Mouse (Mus musculus) hindlimb bud, embryonic 11.5 days (tissue): Measurements from ENCODE around the gene Arrb2.
"Not testable (repeated sequence)": the region's sequence is repeated elsewhere in the genome, so short reads cannot be mapped to it uniquely, and the experiment has no call there.

ENCODE experiments used
- DNase-seq: peaks from one replicate; pipeline ENCODE4 v3.0.0-alpha.2; 2012; ENCODE audit warnings: low read depth, low spot score; ENCODE audit errors: extremely low spot score

The Arrb2 gene

GRCm38 (mm10) chr11:70432048-70432894 is at the start of gene Arrb2:
Arrb2 (plus strand) TSS chr11:70432635.
- peak; percentile 73 for DNase-seq

GRCm38 (mm10) chr11:70384136-70384535 is 48.3 kb upstream of the Arrb2 start:
- DNase-seq: no peak

DNA sequence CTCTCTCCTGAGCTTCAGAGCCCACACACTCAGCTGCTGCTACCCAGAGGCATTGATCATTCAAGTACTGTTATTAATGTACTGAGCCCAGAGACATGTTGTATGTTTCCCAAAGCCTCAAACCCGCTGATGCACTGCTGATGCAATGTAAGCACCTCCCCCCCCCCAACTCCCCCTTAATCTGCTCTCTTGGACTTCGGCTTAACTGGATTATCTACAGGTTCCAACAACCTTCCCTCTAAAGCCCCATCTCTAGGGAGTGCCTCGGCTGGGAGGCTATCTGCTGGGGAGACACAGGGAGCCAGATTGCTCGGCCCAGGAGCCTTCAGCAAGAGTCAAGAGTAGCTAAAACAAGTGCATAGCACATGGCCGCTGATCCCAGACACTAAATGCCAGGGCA is 45.0 kb upstream of the Arrb2 start:
- DNase-seq: no peak

- no peak for DNase-seq
Observed at GRCm38 (mm10) chr11:70389421-70389820, 43.0 kb upstream of the Arrb2 start.

GRCm38 (mm10) chr11:70403598-70403997 is 28.8 kb upstream of the Arrb2 start:
- DNase-seq: no peak

DNA sequence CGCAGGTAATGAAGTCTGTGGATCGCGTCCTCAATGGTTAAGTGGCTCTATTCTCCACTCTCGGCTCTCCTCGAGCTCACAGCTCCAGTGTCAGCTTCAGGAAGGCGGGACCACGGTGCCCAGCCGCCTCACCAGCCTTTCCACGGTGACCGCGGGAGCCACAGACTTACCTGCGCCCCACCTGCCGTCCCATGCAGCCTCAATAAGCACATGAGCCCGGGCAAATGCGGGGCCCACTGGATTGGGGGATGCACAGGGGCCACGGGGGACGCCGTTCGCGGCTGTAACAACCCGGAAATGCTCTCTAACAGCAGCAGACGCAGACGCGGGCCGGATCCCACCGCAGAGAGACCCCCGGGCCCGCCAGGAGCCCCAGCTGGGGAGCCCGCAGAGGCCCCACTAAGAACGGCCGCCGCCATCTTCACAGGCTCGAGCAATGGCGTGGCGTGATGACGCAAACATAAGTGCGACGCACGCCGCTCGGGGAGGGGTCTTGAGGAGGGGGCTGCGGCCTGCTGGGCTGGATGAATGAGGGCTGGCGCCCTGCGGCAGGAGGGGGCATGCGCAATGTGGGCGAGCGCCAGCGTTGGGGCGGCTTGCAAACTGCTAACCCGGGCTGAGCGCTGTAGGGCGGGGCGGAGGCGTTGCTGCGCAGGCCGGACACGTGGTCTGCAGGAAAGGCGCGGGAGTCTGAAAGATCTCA is 22.7 kb upstream of the Arrb2 start, which contains the start of gene Pelp1:
Gene Pelp1, minus strand, starts transcription at position 438 of the 703 bp plus-strand sequence.
- DNase-seq: peak; percentile 83

- no peak for DNase-seq
Observed at GRCm38 (mm10) chr11:70410297-70410643, 22.2 kb upstream of the Arrb2 start.

DNA sequence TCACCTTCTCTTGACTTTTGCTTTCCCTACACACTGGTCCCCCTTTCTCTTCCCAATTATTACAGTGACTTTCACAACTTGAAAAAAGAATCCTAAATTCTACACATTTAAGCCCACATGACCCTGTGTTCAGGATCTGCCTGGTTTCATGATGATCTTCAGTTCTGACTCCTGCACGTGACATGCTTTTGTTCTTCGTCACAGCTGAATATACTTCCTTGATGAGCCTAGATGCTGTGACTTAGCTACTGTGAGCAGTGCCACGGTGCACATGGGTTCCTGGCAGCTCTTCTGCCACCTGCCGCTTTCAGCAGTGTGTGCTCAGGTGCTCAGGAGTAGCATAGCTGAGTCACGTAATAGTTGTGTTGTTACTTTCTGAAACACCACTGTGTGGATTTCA is 19.8 kb upstream of the Arrb2 start:
- no peak for DNase-seq

DNA sequence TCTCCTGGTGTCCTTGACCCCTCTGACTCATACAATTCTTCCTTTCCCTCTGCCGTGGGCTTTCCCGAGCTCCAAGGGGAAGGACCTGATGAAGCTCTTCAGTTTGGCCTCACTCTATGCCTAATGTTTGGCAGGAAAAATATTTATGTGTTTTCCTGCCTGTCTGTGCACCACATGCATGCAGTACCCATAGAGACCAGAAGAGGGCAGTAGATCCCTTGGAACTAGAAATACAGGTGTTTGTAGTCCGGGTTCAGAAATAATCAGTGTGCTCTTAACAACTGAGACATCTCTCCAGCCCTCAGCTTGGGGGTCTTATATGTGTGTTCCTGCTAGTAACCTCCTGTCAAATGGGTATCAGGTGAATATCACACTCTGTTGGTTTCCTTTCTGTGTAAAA is 18.5 kb upstream of the Arrb2 start:
- peak; percentile 81 for DNase-seq

GRCm38 (mm10) chr11:70418199-70418598 is 14.2 kb upstream of the Arrb2 start:
- DNase-seq: no peak

DNA sequence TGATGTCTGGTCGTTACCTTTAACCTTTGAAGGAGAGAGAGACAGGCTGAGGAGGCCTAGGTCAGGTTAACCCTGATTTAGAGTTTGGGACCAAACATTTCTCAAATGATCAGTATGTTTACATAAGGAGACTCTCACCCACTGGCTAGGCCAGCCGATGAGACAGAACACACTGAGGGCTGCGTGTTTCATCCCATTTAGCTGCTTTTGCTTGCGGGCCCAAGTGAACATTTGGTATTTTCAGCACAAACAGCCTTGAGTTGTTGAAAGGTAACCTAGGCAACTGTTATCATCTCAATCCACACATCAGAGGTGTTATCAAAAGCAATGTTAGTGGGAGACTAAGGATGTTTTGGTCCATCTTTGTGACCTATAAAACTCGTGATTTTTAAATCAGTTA is 12.9 kb upstream of the Arrb2 start:
- DNase-seq: no peak

GRCm38 (mm10) chr11:70426598-70426997 is 5.8 kb upstream of the Arrb2 start:
- DNase-seq: not testable (repeated sequence)

GRCm38 (mm10) chr11:70431574-70431973 is 861 bp upstream of the Arrb2 start:
- DNase-seq: no peak

DNA sequence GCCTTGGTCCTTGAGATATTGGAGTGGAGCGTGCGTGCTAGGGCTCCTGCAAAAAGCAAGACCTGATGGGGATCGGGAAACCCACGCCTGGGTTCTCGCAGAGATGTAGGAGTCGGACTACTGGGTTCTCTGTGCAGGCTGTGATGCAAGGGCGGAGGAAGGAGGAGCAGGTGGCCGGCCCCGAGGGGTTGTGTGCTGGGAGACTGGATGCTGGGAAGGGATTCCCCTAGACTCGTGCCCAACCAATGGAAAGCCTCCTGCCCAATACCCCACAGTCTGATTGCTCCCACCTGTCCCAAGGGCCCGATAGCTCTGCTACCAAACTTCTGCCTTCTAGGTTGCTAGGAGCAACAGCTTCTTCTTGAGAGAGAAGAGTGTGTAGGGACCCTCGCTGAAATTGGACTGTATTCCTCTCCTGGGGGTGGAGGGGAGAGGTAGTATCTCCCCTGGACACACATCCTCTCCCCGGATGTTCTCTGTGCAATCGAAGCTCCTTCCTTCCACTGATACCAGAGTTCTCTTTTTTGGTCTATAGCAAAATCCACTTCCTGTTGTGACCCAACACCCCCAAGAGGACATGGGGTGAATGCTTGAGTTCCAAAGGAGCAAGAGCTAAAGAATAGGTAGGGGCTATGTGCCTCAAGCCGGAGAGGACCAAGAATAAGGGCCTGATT is 597 bp downstream of the Arrb2 start:
- no peak for DNase-seq

DNA sequence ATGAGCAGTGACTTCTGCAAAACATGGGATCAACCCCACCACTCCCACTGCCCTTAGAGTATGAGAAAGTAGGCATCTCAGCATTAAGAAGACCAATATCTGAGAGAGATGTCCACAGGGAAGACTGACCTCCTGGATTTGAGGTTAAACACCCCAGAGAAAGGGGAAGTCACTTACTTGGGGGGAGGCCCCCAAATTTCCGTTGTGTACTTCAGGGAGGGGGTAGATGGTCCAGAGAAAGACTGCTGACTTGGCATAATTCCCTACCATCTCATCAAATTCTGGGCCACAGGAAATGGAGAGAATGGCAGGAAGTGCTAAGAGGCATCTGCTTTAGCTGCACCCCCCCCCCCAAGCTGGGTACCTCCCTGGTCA is 1.1 kb downstream of the Arrb2 start:
- DNase-seq: no peak

DNA sequence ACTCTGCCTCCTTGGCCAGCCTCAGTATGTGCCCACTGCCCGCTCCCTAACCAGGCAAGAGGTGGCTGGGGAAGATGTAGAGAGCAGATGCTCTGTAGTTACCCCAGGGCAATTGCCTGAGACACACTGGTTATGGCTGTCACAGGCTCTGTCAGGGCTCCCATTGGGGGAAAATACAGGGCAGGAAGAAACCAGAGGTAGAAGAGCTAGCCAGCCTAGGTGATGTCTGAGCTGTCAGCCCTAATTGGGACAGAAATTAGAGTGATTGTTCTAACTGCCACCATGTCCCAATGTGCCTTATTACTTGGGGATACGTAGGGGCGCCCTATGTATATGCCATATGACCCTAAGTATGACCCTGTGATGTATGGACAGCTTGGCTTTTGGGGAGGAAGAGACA is 1.5 kb downstream of the Arrb2 start:
- DNase-seq: no peak

DNA sequence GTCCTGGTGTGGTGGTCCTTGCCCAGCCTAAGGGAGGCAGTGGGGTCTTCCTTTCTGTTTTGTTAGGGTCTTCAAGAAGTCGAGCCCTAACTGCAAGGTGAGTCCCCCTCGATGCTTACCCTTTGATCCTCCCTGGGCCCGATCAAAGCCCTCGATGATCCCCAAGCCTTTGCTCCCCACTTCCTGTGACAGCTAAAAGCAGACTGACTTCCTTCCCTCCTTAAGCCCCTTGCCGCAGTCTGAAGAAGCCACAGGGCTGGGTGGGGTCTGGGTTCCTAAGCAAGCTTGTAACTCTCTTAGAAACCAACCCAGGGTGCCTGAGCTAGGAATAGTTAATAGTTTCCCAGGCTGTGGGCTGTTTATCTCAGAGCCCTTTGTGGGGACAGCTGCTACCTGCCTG is 3.0 kb downstream of the Arrb2 start:
- DNase-seq: no peak

- DNase-seq: no peak
Observed at GRCm38 (mm10) chr11:70437426-70437825, 5.0 kb downstream of the Arrb2 start.

DNA sequence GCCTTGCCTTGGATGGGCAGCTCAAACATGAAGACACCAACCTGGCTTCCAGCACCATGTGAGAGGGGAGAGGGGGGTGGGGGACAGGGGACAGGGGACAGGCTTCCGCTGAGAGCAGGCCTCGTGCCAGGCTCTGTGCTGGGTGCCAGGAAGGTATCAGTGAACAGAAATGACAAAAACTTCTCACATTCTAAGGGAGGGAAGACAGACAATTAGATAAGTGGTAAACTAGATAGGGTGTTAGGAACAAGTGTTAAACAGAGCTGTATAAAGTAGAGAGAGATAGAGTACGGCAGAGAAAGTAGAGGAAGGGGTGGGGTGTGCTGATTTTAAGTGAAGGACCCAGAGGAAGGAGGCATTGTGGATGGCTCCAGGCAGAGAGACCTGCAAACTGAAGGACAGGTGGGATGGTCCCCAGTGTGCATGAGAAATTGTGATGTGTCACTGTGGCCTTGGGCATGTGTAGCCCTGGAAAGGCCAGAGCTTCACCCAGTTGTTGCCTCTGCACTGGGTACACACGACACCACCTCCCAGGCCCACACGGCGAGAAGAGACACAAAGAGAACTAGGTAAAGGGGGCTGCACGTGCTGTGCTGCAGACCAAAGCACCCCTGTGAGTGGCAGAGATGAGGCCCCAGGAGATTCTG is 6.4 kb downstream of the Arrb2 start:
- DNase-seq: no peak

GRCm38 (mm10) chr11:70440637-70441036 is 8.2 kb downstream of the Arrb2 start:
- no peak for DNase-seq

DNA sequence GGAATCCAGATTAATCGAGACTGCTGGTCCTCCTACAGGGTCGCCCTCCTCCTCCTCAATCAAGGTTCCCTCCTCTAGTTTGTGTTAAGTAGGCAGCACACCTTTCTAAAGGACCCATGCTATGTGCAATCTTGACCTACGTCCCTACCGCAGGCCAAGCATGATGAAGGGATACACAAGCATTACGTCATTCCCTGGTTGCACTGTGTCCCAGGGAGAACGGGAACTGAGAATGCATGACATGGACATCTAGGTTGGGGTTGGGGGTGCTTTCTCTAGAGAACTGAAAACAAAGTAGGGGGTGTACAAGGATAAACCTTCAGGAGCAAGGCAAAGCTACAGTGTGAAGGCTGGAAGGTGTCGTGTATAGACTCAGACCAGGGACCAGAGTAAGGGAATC is 9.4 kb downstream of the Arrb2 start:
- DNase-seq: no peak
